Mouse (Mus musculus) heart, postnatal 25 days (tissue): ENCODE measurements at regions not wholly inside any gene's neighbourhood (a gene's known extent, or its start where the extent isn't known, plus 50 kb on each side); places are given as distances from the start of the nearest gene placed in this dataset.
"Not testable (repeated sequence)": the region's sequence is repeated elsewhere in the genome, so short reads cannot be mapped to it uniquely, and the experiment has no call there.

Experiments
- DNase-seq: peaks from one replicate; pipeline ENCODE4 v3.0.0; 2022; ENCODE audit warnings: low spot score
- intact Hi-C: fragments of 180-260 bp; cut with DNase I; formaldehyde crosslinking; loops from one replicate; pipeline ENCODE4 v1.15.1; 2025

GRCm38 (mm10) chr1:157740725-157741665 is 234.5 kb downstream of the Sec16b start:
- no peak for DNase-seq
- intact Hi-C loops, result no loop called here

DNA sequence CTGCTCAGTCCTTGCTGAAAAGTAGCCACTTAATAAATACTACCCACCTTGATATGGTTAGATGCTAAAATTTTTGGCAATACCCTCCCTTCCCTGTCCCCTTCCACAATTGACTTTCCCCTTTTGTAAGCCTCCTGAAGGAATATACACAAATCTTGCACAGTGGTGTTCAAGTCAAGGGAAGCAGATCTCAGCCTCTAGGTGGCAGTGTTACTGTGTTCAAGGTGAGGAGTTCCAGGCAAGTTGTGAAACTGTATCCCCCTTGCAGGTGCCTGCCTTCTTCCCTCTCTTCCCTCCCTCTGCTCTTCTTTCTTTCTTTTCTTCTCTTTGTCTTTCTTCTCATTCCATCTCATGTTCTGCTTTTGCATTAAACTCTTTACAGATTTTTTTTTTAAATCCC is 239.1 kb downstream of the Sec16b start:
- intact Hi-C loops, result loop anchor here (5.0 kb wide), 1 partner anchor 907 kb away; no protein-coding TSS in a partner anchor
- no peak for DNase-seq

DNA sequence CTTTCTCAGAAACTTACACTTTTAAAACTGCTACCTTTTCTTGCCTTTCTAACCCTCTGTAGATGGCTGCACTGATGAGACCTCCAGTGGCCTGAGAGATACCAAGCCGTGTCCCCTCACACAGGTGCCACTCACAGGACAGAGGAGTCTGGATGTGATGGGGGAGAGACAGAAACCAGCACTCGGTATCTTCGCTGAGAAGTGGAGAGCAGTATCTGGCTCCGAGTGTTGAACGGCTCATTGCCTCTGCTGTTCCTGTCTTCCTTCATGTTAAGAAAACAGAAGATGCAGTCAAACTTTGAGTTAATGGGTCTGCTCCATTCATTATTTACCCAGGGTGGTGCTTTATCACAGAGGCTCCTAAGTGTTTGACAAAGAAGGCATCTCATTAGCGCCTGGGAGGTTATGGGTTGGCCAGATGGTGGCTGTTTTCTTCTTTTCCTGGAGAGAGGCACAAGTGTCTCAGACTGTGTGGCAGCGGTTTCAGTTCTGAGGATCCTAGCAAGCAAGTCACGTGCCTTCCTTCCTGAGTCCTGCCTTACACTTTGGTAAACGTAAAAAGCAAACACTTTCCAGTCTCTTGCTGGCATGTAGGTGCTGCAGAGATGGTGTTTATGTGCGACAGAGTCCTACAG is 248.6 kb downstream of the Sec16b start:
- intact Hi-C loops, result no loop called here
- no peak for DNase-seq

GRCm38 (mm10) chr1:157756977-157757376 is 250.4 kb downstream of the Sec16b start:
- intact Hi-C loops, result no loop called here

DNA sequence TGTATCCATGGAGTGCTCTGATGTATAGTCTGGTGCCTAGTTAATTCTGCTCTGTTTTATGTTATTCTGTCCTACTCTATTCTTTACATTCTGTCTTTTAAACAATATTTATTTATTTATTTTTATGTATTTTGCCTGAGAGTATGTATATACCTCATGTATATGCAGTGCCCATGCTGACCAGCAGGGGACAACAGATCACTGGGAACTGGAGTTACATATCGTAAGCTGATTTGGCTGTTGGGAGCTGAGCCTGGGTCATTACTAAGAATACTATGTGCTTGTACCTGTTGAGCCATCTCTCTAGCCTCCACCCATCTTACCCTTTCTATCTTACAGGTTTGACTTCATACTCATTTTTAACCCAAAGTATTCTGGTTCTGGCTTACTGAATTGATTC is 251.8 kb downstream of the Sec16b start:
- no peak for DNase-seq
- intact Hi-C loops, result no loop called here

More at GRCm38 (mm10) chr1:157756977-157757376, 250.4 kb downstream of the Sec16b start:
- DNase-seq, result no peak

- no peak for DNase-seq
- intact Hi-C loops, result no loop called here
Observed at GRCm38 (mm10) chr1:157768201-157768600, 261.7 kb downstream of the Sec16b start.

DNA sequence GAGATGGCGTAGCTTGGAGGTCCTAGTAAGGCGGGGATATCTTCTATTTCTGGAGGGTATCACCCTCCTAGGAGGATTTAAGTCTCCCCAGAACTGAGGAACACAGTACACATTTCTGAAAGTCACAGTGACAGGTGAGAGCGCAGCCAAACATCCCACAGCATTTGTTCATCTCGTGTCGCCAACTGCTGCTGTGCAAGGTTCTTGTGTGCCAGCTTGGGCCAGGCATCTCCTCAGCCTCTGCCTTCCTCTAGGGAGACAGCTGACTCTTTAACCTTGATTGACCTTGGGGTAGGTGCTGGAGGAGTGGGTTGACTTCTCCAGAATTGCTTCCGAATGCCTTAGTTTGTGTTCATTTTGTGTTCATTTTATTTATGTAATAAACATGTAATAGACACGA is 291.2 kb downstream of the Sec16b start:
- intact Hi-C loops, result no loop called here
- DNase-seq, result no peak

DNA sequence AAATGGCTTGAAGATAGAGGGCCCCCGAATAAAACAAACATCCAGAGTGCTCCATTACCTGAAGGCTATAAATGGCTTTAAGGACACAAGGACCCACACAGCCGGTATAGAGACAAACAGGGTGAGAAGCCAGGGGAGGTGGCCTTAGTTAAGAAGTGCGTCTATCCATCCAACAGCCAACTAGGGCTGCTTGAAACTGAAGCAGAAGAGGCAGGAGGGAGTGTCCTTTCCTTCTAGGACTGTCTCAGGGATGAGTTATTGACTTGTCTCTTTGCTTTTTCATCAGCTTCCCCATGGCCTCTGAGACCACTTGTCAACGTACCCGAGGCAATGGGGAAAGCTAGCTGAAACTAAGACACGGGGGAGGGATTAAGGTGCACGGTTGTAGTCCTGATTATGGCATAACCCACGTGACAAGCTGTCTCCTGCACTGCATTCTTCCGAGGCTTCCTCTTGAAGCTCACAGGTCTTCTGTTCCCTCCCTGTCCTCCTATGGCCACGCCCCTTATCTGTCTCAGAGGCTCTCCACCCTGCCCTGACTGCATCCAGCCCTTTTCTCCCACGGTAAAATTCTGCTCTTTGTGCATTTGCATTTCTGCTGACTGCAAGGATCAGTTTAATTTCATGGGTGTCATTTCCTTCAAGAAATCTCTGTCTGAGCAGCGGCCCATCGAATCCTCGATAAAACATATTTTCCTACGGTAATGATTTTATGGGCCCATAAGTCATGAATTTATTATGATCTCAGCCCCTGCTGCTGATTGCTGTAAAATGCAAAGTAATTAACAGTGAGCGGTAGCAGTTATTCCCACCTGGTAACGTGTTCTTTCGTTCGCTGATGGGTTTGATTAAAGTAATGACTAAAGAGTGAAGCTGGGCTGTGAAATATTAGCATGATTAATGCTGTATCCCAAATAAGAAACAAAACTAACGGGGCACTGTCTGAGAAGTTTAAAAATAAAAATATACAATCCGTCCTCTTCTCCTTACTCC is 292.3 kb downstream of the Sec16b start:
- intact Hi-C loops, result no loop called here
- DNase-seq, result no peak

DNA sequence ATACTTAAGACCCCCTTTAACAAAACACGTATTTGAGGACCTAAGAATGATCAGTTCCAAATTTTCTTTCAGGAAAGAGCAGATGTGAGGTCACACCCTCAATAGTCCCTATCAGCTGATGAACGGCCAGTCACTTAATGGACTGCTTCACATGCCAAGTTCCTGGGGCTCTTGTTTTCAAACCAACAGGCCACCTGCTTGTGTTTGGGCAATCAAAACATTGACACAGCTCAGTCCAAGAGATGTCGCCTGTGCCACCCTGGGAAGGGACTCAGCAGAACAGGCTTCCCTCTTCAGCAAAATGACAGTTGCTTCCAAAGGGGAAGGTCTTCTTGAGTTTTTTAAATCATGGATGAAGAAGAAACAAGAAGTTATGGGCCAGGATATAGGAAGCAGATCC is 294.6 kb downstream of the Sec16b start:
- intact Hi-C loops, result no loop called here
- DNase-seq, result no peak

GRCm38 (mm10) chr1:157804229-157804628 is 297.7 kb downstream of the Sec16b start:
- intact Hi-C loops, result no loop called here

DNA sequence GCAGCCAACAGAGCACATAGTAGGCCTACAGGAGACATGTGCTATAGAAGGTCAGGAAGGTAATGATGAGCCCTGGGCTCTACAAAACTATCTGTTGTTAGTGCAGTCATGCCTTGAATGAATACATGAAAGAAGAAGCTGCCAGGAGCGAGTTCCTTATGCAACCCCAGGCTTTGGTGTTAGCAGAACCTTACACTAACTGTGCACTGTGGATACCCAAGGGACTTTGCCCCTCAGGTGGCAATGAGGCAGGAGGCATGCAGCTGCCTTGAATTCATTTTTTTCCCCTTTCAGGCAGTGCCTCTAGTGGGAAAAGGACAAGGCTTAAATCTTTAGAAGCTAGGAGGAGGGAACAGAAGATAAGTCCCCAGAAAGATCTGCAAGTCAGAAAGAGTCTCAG is 299.8 kb downstream of the Sec16b start:
- no peak for DNase-seq
- intact Hi-C loops, result no loop called here

More at GRCm38 (mm10) chr1:157804229-157804628, 297.7 kb downstream of the Sec16b start:
- DNase-seq, result no peak

DNA sequence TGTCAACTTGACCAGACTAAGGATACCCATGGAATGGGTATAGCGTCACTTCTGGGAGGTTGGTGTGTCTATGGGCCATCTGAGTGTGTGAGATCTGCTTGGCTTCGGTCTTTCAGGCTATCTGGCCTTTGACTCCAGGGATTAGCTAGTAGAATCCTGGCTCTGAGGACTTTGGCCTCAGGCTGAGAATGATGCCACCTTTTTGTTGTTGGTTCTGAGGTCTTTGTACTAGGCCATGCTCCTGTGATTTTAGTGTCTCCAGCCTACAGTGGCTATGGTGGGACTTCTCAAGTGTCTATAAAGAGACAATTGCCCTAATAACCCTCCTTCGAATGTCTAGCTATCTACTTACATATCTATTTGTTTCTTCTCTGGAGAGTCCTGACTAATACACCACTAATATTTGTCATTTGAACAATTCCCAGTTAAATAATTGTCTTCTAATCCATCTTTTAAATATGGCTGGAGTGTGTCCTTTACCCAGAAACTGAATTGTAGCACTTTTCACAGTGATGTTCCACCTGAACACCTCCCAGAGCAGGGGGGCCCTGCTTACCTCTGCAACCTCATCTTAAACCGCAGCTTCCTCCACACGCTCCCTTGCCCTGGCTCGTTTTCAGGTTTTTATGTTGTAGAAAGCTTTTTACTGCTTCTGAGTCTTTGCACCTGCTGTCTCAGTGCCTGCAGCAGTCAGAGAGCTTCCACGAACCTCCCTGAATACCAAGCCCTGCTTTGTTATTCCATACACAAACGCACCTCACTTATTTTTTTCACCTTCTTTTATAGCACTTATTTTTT is 303.3 kb downstream of the Sec16b start:
- intact Hi-C loops, result no loop called here
- no peak for DNase-seq

DNA sequence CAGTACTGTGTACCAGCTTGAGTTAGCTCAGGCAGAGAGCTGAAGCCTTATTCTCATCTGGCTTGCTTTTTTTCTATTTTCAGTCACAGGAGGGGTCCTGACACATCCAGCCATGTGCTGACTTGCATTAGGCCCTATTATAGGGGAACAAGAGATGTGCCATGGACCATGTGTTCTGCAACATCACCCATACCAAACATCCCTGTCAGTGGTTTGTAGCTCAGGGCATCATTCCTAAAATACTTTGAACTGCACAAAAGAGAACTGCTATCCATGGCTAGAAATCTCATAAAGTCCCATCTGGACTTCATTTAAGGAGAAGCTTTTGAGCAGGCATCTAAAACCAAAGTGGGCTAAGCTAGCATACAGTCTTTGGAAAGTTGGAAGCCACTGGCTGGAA is 304.1 kb downstream of the Sec16b start:
- DNase-seq, result no peak
- intact Hi-C loops, result no loop called here

DNA sequence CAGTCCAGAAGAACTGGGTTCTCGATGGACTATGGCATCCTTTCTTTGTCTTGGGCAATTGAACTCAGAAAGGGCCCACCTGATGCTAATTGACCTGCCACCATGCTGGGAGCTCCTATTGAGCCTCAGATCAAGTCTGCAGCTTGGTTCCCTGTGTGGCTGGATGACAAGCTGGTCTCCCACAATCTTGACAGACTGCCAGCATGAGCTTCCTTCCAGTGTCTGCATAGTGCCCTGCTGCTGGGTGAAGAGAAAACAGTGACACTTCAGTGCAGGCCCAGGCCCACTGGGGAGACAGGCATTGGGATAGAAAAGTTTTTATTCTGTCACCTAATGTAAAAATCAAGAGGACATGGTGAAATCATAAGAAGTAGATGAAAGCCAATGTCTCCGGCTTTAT is 321.4 kb downstream of the Sec16b start:
- no peak for DNase-seq
- intact Hi-C loops, result no loop called here

DNA sequence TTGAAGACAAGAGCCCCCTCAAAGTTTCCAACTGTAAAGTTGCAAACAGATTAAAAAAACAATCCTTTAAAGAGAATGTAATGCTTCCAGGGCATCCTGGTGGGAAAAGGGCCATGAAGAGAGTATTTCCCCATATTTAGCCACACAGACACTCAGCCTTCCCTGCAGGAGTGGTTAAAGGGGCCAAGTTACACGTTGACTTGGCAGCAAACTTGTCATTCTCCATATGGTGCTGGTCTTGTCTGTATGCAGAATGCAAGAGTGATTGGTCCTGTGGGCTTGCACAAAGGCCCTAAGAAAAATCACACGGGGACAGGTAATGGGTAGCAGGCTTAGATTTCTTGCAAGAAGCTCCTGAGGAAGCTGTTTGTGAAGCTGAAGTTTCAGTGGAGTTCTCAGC is 325.0 kb downstream of the Sec16b start:
- intact Hi-C loops, result no loop called here
- DNase-seq, result no peak

DNA sequence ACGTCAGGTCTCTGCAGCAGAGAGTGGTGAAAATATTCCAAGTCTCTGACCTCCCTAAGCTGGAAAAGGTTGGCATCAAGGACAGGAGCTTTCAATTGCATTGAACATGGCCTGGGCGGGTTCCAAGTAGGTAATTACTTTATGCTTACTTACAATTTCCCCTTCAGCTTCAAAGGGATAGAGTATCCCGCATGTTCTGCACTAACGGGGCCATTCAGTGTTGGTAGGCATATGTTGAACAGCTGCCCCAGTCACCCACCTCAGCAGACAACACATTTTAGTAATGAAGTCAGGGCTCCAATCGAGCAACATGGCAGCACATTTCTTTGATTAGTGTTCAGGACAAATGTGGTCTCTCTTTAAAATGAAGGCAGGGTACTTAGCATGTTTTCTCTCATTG is 366.2 kb downstream of the Sec16b start:
- no peak for DNase-seq
- intact Hi-C loops, result no loop called here

GRCm38 (mm10) chr1:157875006-157875405 is 368.5 kb downstream of the Sec16b start:
- intact Hi-C loops, result no loop called here
- DNase-seq, result no peak

DNA sequence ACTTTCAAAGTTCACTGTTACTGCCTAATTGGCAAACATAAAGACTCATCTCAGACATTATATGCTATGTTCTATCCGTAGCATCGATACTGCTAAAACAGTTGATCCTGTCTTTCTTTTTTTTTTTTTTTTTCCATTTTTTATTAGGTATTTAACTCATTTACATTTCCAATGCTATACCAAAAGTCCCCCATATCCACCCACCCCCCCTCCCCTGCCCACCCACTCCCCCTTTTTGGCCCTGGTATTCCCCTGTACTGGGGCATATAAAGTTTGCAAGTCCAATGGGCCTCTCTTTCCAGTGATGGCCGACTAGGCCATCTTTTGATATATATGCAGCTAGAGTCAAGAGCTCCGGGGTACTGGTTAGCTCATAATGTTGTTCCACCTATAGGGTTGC is 370.6 kb downstream of the Sec16b start:
- DNase-seq, intact Hi-C loops: not testable (repeated sequence)

DNA sequence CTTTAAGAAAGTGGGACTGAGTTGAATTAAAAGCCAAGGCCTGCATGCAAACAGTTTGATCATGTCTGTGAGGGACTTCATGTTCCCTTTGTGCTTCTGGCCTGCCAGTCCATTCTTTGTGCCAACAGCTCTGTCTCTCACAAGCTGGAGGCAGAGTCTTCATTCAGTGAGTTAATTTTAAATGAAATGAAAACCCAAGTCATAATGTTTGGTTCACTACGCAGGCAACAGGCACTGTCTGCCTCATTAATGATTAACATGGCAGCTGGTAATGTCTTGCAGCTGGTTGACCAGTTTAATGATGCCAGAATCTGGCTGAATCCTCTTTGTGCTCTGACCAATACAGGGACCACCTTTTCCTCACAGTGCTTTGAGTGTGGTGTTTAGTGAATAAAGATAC is 380.6 kb downstream of the Sec16b start:
- intact Hi-C loops, result no loop called here

More for the DNA sequence above, 380.6 kb downstream of the Sec16b start:
- DNase-seq, result no peak
